Mouse (Mus musculus) embryonic facial prominence, embryonic 15.5 days (tissue): ENCODE measurements around the gene Btbd19. TPM values are rescaled to one million over a fixed set of nuclear protein-coding genes. Genes with fewer than 3 reads are reported as not detected.

Experiments
- ATAC-seq: fragments of 200-750 bp; cut with Nextera tagmentation; 2 replicates; pipeline ENCODE4 v1.8.0; 2017; ENCODE audit warnings: low read depth, moderate TSS enrichment; ENCODE audit not compliant: insufficient number of reproducible peaks, low FRiP score, low TSS enrichment
- H3K27ac ChIP-seq: fragments of 300-500 bp; sonication (generic); replicated peaks from 2 replicates; pipeline ENCODE4 v1.5.1; 2015; ENCODE audit warnings: mild to moderate bottlenecking, inconsistent platforms
- H3K27me3 ChIP-seq: fragments of 300-500 bp; sonication (generic); 2 replicates; pipeline ENCODE4 v1.6.1; 2015; ENCODE audit warnings: inconsistent platforms
- H3K36me3 ChIP-seq: fragments of 300-500 bp; sonication (generic); 2 replicates; pipeline ENCODE4 v1.6.1; 2015; ENCODE audit warnings: mild to moderate bottlenecking, inconsistent platforms
- H3K4me1 ChIP-seq: fragments of 300-500 bp; sonication (generic); 2 replicates; pipeline ENCODE4 v1.6.1; 2015; ENCODE audit warnings: inconsistent platforms
- H3K4me2 ChIP-seq: fragments of 300-500 bp; sonication (generic); replicated peaks from 2 replicates; pipeline ENCODE4 v1.6.1; 2015; ENCODE audit warnings: mild to moderate bottlenecking, inconsistent platforms
- H3K4me3 ChIP-seq: fragments of 300-500 bp; sonication (generic); replicated peaks from 2 replicates; pipeline ENCODE4 v1.5.1; 2015; ENCODE audit warnings: mild to moderate bottlenecking, inconsistent platforms
- H3K9ac ChIP-seq: fragments of 300-500 bp; sonication (generic); 2 replicates; pipeline ENCODE4 v1.6.1; 2015; ENCODE audit warnings: inconsistent platforms
- H3K9me3 ChIP-seq: fragments of 300-500 bp; sonication (generic); replicated peaks from 2 replicates; pipeline ENCODE4 v1.6.1; 2016; ENCODE audit warnings: inconsistent platforms
- WGBS: fragments of 180-500 bp; shearing (Covaris S2); methylation state at CpG from one replicate; pipeline ENCODE4 v1.1.7; 2015; 5-methylcytosine and 5-hydroxymethylcytosine counted together
- microRNA-seq: library from miRNA; unstranded; fragments of <30 nt; microRNA quantifications from one replicate; pipeline ENCODE4, GENCODE M21; 2016; ENCODE audit warnings: borderline number of aligned reads
- polyA plus RNA-seq: library from polyadenylated mRNA; unstranded; fragments of >200 nt; fragmentation: Nextera tagmentation; extraction: Ambion mirVana; gene quantifications from 2 replicates; pipeline ENCODE4 v1.2.1, GENCODE M21; 2015

Gene Btbd19
- polyA plus RNA-seq, 1 experiment from 2014 or later, result 13.2 TPM

DNA sequence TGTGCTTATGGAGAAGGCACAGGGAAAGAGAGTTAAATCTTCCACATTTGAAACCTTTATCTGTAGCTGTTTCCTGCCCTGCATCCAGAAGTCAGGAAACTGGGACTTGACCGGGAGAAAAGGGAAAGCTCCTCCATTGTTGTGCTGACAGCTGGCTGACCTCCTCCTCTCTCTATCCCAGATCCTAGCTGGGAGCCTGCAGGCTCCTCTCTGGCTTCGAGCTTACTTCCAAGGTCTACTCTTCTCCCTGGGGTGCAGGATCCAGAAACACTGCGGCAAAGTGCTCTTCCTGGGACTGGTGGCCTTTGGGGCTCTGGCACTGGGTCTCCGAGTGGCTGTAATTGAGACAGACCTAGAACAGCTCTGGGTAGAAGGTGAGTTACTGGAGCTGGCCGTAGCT, 28.9 kb downstream of the Btbd19 start:
- Histone ChIP-seq H3K36me3 (no peaks in the 10 kb centered on the region), H3K4me2 (peak overlapping the region; percentile 93), H3K4me1 (peaks cover 44% of the 10 kb centered on the region), H3K9ac (peak overlapping the region; percentile 29), H3K4me3 (peak overlapping the region; percentile 61), H3K27ac (peak overlapping the region; percentile 84), H3K9me3 (no peaks in the 10 kb centered on the region), H3K27me3 (no peaks in the 10 kb centered on the region)
- ATAC-seq, result no peak
- 12% methylated on average over 5 of the region's 5 CpGs for WGBS

DNA sequence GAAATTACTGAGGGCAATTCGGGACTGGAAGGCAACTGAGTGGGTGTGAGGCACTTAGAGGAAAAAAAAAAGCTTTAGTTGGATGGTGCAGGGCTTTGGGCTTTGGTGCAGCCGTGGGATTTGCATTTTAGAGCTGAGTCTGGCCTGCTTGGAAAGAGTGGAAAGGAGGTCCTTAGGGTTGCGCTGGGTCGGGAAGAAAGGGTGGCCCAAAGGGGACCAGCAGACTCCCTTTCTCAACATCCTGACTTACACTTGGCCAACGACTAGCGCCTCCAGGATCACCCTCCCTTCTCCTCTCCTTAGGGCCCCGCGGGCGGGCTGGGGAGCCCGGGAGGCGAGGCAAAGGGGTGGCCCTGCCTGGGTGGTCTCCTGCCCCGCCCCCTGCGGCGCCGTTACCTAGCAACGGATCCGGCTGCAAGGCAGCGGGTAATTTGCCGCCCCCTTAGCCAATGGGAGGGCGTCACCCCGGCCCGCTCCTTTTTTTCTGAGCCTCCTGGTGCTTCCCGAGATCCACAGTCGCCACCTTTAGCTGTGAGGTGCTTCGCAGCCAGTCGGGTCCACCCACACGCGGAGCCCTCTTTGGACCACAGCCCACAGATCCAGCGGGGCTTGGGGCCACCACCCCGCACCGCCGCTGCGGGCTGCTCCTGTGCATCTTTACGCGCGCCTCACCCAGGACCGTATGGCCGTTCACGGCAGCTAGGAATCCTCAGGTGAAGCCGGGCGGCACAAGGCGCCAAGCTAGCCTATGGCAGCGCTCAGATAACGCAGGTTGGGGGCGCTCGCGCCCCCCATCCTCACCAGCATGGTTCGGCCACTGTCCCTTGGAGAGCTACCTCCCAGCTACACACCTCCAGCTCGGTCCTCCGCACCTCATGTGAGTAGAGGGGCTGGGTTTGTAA, 29.7 kb downstream of the Btbd19 start, which contains the start of gene Ptch2:
TSS of gene Ptch2 (plus strand) at position 525 of the 902 bp plus-strand sequence.
- H3K9me3 ChIP-seq, result no peaks in the 10 kb centered on the region
- peak within 1 kb of the TSS; percentile 84 for H3K27ac ChIP-seq
- H3K4me1 ChIP-seq, result peaks cover 35% of the 10 kb centered on the region
- ATAC-seq, result peak; percentile 61; the same call in 1 of the 2 replicates
- peak within 1 kb of the TSS; percentile 51 for H3K9ac ChIP-seq
- no peaks in the 10 kb centered on the region for H3K27me3 ChIP-seq
- H3K4me2 ChIP-seq, result peak within 1 kb of the TSS; percentile 93
- H3K4me3 ChIP-seq, result peak within 1 kb of the TSS; percentile 61
- WGBS, result 1% methylated on average over 46 of the region's 50 CpGs
- H3K36me3 ChIP-seq, result no peaks in the 10 kb centered on the region

DNA sequence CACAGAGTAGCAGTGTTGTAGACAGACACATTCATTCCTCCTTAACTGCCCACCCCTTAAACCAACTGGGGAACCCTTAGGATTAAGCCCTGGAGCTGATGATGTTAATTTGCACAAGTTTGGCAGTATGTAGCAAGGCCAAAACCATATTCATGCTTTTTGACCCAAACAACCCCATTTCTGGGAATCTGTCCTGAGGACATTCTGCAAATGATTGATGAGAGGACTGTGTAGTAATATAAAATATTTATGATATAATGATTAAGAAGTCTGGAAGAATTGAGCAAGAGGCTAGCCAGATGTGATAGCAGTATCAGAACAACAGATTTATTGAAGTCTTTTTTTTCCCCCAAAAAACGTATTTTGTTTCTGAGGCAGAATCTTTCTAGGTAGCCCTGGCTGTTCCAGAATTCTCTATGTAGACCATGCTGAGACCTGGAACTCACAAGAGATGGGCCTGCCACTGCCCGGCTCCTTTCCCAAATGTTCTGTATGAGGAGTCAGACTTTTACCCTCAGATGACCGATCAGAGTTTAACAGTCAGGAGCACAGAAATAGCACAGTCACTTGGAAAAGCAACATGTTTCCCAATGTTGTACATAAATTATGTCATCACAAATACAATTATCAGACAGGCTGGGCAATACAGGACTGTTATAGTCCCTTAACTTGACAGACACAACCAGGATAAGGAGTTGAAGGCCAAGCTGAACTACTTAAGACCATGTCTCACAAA, 30.7 kb downstream of the Btbd19 start:
- ATAC-seq, result no peak
- no peak overlapping the region for H3K4me2 ChIP-seq
- H3K9me3 ChIP-seq, result no peaks in the 10 kb centered on the region
- no peaks in the 10 kb centered on the region for H3K27me3 ChIP-seq
- H3K4me3 ChIP-seq, result no peak overlapping the region
- 77% methylated on average over 3 of the region's 3 CpGs for WGBS
- 0 out of 2 replicates have a peak overlapping the region, but pooled peaks have one; percentile 84 for H3K27ac ChIP-seq
- no peaks in the 10 kb centered on the region for H3K36me3 ChIP-seq
- H3K4me1 ChIP-seq, result peaks cover 37% of the 10 kb centered on the region
- H3K9ac ChIP-seq, result no peak overlapping the region

DNA sequence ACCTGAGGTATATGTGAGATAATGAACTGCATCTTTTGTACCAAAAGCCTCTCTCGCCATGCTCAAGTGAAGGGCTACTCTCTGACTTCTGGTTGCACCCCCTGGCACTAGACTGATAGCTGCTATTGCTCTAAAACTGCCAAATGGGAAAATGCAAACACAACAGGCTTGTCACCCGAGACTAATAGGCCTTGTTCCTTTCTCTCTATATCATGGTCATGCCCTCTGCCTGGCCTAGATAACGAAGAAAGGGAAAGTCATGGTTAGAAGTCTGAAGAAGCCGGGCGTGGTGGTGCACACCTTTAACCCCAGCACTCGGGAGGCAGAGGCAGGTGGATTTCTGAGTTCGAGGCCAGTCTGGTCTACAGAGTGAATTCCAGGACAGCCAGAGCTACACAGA, 34.9 kb downstream of the Btbd19 start:
- Histone ChIP-seq H3K36me3 (peaks cover 10% of the 10 kb centered on the region), H3K27me3 (no peaks in the 10 kb centered on the region), H3K9ac (no peak overlapping the region), H3K27ac (no peak overlapping the region), H3K9me3 (no peaks in the 10 kb centered on the region), H3K4me1 (peaks cover 12% of the 10 kb centered on the region), H3K4me3 (no peak overlapping the region), H3K4me2 (no peak overlapping the region)
- ATAC-seq, result no peak
- WGBS, result 80% methylated on average over 7 of the region's 7 CpGs

DNA sequence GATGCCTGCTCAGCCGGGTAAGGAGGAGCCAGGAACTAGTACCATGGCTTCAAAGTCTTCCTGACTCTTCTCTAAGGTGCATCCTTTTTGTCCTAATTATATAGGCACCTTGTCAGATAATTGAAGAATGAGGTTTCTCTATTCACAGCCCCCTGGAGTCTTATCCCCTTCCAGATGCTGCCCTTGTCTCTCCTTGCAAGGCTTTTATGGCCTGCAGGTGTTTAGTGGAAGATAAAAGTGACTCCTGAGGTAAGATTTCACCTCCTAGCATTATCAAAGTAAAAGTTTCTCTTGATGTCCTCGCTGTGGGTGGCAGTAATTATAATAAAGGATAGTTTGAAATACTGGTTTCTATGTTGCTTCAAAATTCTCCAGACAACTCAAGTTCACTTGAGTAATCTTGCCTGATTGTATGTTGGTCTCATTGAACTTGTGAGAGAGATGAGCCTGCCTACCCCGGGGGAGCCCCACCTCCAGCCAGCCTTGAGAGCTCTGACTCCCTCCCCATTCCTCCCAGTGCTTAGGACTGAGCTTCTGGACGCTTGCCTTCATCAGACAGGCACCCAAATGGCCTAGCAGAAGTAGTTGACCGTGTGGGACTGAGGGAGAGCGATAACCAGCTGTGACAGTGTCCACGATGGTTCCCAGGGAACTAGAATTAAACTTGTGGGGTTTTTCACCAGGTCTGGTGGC, 37.4 kb downstream of the Btbd19 start:
- Histone ChIP-seq H3K4me1 (0 out of 2 replicates have a peak, but pooled peaks cover 10% of the 10 kb centered on the region), H3K4me3 (no peak overlapping the region), H3K27me3 (no peaks in the 10 kb centered on the region), H3K9ac (no peak overlapping the region), H3K4me2 (no peak overlapping the region), H3K27ac (no peak overlapping the region), H3K9me3 (no peaks in the 10 kb centered on the region), H3K36me3 (peaks cover 17% of the 10 kb centered on the region)
- no peak for ATAC-seq
- 71% methylated on average over 7 of the region's 7 CpGs for WGBS

DNA sequence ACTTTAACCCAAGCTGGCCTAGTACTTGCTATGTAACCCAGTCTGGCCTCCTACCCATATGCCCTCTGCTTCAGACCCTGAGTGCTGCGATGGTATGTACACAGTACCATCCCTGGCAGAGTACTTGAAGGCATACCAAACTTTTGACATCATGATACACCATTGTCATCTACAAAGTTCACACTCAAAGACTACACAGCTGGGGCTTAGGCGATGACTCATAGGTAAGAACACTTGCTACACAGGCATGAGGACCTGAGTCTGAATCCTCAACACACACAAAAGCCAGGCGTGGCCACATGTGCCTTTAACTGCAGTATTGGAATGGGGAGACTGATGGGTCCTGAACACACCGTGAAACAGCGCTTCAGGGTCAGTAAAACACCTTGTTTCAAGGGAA, 54.3 kb downstream of the Btbd19 start:
- no peak overlapping the region for H3K9ac ChIP-seq
- peaks cover 55% of the 10 kb centered on the region for H3K36me3 ChIP-seq
- H3K4me2 ChIP-seq, result no peak overlapping the region
- no peak overlapping the region for H3K4me3 ChIP-seq
- no peaks in the 10 kb centered on the region for H3K4me1 ChIP-seq
- no peak for ATAC-seq
- H3K27ac ChIP-seq, result no peak overlapping the region
- H3K27me3 ChIP-seq, result no peaks in the 10 kb centered on the region
- WGBS, result 85% methylated on average over 5 of the region's 5 CpGs
- no peaks in the 10 kb centered on the region for H3K9me3 ChIP-seq

DNA sequence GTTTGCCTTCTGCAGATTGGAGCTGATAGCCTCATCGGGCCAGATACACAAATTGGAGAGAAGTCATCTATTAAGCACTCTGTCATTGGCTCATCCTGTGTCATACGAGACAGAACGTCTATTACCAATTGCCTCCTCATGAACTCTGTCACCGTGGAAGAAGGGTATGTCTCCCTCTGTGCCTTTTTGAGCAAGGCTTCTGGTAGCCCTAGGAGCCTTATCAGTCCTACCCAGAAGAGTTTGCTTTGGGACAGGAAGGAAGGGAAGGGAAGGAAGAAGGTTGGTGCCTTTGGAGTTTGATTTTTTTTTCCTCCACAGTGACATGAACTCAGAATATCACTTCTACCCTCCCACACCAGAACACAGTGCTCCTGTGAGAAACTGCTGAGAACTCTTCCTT, 54.9 kb downstream of the Btbd19 start:
- WGBS, result 92% methylated on average over 4 of the region's 4 CpGs
- peaks cover 59% of the 10 kb centered on the region for H3K36me3 ChIP-seq
- ATAC-seq, result no peak

DNA sequence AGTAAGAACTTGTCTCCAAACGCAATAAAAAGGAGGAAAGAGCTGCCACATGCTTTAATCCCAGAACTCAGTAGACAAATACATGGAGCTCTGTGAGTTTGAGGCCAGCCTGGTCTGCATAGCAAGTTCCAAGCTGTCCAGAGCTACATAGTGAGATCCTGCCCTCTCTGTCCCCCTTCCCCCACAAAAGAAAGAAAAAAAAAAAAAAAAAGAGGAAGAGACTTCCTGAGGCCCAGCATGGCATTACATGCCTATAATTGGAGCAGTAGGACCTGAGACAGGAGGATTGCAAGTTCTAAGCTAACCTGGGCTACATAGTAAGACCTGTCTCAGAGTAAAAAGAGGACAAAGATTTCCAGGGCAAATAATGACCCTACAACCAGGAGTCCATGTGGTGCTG, 55.9 kb downstream of the Btbd19 start:
- peaks cover 60% of the 10 kb centered on the region for H3K36me3 ChIP-seq
- no peak for ATAC-seq
- H3K9ac ChIP-seq, result no peak overlapping the region
- no peak overlapping the region for H3K4me2 ChIP-seq
- no peaks in the 10 kb centered on the region for H3K27me3 ChIP-seq
- WGBS, result 81% methylated on average over 1 of the region's 1 CpGs
- no peak overlapping the region for H3K4me3 ChIP-seq
- no peaks in the 10 kb centered on the region for H3K4me1 ChIP-seq
- H3K9me3 ChIP-seq, result no peaks in the 10 kb centered on the region
- no peak overlapping the region for H3K27ac ChIP-seq

More for the DNA sequence above, 54.9 kb downstream of the Btbd19 start:
- Histone ChIP-seq H3K4me2 (no peak overlapping the region), H3K4me3 (no peak overlapping the region), H3K9ac (no peak overlapping the region), H3K27me3 (no peaks in the 10 kb centered on the region), H3K9me3 (no peaks in the 10 kb centered on the region), H3K4me1 (no peaks in the 10 kb centered on the region), H3K27ac (no peak overlapping the region)

Small RNA genes lying within 50 kb of the gene (microRNA-seq; reads per million reads assigned to microRNA genes)
- gene Gm22398, result not detected

Other genes starting within 250 kb of the Btbd19 start
- 0.35 and 0.45 TPM in 2 replicates for gene Zswim5, start 248.3 kb downstream of the Btbd19 start, polyA plus RNA-seq
- gene Urod, start 131.3 kb downstream of the Btbd19 start, polyA plus RNA-seq, result 87.8 and 97.3 TPM in 2 replicates
- 13.9 and 14.2 TPM in 2 replicates for gene Hectd3, start 130.4 kb downstream of the Btbd19 start, polyA plus RNA-seq
- gene Eif2b3, start 106.3 kb downstream of the Btbd19 start, polyA plus RNA-seq, result 40.4 and 41.3 TPM in 2 replicates
- 20.8 and 22.5 TPM in 2 replicates for gene Ptch2, start 29.6 kb downstream of the Btbd19 start, polyA plus RNA-seq
- 3.0 and 6.1 TPM in 2 replicates for gene Tctex1d4, start 1.1 kb upstream of the Btbd19 start, polyA plus RNA-seq
- gene Plk3, start 8.2 kb upstream of the Btbd19 start, polyA plus RNA-seq, result 7.7 and 8.1 TPM in 2 replicates
- gene Rps8, start 30.5 kb upstream of the Btbd19 start, polyA plus RNA-seq, result 934 and 968 TPM in 2 replicates
- gene Kif2c, start 56.9 kb upstream of the Btbd19 start, polyA plus RNA-seq, result 45.8 and 47.5 TPM in 2 replicates
- 22.1 and 24.6 TPM in 2 replicates for gene Tmem53, start 126.2 kb upstream of the Btbd19 start, polyA plus RNA-seq
- 3.2 and 5.7 TPM in 2 replicates for gene Armh1, start 126.4 kb upstream of the Btbd19 start, polyA plus RNA-seq